Mouse (Mus musculus) embryo, embryonic 11.5 days (tissue): ENCODE data around the gene Lpin1.

ENCODE experiments used
- DNase-seq: peaks from one replicate; pipeline ENCODE4 v3.0.0-alpha.2; 2012; ENCODE audit warnings: low read depth, low spot score

The Lpin1 gene

GRCm38 (mm10) chr12:16527941-16528340 is 82.8 kb downstream of the Lpin1 start:
- DNase-seq: no peak

DNA sequence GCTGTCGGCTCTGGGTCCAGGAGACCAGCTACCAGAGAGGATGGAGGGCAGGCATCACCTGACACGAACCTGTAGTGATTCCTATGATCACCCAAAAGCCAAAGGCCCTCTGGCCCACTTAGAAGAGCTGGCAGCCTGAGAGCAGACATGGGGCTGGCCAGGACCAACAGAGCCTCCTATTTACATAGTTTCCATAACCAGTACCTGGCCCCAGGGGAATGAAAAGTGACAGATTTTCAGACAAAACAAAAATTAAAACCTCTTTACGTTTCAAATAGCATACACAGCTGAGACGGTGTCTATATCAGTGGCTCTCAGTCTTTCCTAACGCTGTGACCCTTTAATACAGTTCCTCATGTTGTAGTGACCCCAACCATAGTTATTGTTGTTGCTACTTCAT is 83.9 kb downstream of the Lpin1 start:
- DNase-seq: no peak

- no peak for DNase-seq
Observed at GRCm38 (mm10) chr12:16526134-16526533, 84.6 kb downstream of the Lpin1 start.

GRCm38 (mm10) chr12:16515183-16515582 is 95.6 kb downstream of the Lpin1 start:
- DNase-seq: no peak

DNA sequence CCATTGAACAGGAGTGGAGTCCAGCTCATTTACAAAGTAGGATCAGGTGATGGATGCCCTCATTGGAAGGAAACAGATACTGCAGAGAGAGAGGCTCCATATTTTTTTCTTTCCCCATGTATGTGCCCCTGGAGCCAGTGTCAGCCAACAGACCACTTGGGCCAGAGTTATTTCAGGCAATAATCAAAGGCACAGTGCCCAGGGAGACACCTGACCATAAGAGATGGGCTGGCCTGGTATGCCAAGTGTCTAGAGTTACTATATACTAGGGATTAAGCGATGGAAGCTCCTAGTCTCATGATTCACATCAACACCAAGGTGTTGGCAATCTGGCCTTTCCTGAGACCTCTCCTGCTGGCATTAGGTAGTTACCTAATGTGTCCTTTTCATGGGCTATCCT is 97.8 kb downstream of the Lpin1 start:
- DNase-seq: no peak

DNA sequence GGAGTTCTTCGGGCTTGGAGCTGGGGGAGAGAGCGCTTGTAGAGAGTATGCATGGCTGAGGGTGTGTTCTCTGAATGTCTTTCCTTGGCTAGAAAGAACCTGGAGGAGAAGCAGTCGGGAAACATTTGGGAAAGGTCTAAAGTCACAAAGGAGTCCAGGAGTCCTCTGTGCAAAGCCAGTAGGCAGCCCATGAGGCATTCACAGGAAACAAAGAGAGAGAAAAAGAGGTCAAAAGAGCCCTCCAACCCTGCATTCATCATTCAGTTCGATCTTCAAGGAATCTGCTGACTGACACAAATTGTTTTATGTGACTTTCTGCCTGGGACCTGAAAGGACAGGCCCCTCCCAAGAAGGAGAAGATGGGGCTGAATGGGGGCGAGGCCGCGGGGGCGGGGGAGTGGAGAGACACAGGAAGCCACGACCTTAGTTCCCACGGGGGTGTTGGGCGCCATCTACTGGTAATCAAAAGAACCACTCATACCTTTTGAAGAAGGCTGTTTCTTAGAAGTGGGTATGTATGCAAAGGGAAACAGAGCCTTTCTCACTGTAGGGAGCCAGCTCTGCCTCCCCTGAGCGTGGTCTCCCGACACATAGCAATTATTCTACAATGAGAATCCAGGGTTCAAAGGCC is 101.5 kb downstream of the Lpin1 start:
- peak; percentile 53 for DNase-seq

GRCm38 (mm10) chr12:16506796-16507790 is 103.7 kb downstream of the Lpin1 start:
- DNase-seq: no peak

- no peak for DNase-seq
Observed at GRCm38 (mm10) chr12:16504244-16504643, 106.5 kb downstream of the Lpin1 start.

- no peak for DNase-seq
Observed at GRCm38 (mm10) chr12:16497960-16498359, 112.8 kb downstream of the Lpin1 start.

GRCm38 (mm10) chr12:16492713-16493112 is 118.1 kb downstream of the Lpin1 start:
- DNase-seq: no peak

- no peak for DNase-seq
Observed at GRCm38 (mm10) chr12:16488899-16489298, 121.9 kb downstream of the Lpin1 start.

- DNase-seq: no peak
Observed at GRCm38 (mm10) chr12:16487453-16487852, 123.3 kb downstream of the Lpin1 start.
